Comparison of ENCODE assay signal across 15 mouse cellular contexts in the genomic region with DNA sequence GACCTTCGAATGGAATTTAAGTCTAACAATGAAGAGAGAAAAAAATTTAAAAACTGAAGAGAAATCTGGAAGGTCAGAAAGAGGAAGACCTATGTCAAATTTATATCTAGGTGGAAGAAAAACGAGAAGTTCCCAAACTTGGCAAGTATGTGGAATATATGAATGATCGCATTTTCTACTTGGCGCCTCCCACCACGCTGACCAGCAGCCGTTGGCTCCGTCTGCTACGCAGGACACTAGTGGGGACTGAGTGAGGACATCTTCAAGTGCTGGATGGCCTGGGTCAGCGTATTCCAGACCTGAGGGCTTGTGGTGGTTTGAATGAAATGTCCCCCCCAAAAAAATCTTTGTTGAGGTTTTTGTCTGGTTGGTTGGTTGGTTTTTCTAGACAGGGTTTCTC.
"Had no signal": no experiment of that assay in that cellular context is flagged by ENCODE, and none has a peak within 500 bp of the region (broad histone marks: within the 10 kb centered on the region; RNA-seq: fewer than 3 reads in every experiment).

No protein-coding gene starts in this region.

- ATAC-seq: liver, postnatal 0 days; lung, postnatal 0 days; midbrain, embryonic 16.5 days had no signal

- DNase-seq: liver, postnatal 0 days; lung, adult 2 months; lung, postnatal 14 days; lung, postnatal 36 days; midbrain, embryonic 14.5 days; retina, postnatal 1 day; right cerebral cortex, adult 18-20 months; right cerebral cortex, postnatal 25 days; right cerebral cortex, postnatal 4 days; spleen, adult 18-20 months; thymus, adult 18-20 months; thymus, postnatal 14 days; thymus, postnatal 36 days had no signal
